In genomic region chr17:68672088-68672504, GRCm38 (mm10) we compare ENCODE assay signal across 17 mouse cellular contexts.
DNase-seq lines count a peak whose midpoint lies in the region; ATAC-seq lines count a peak whose summit lies in the region.
"Had no signal": no experiment of that assay in that cellular context is flagged by ENCODE, and none has a peak within 500 bp of the region (broad histone marks: within the 10 kb centered on the region; RNA-seq: fewer than 3 reads in every experiment).

No protein-coding gene starts in this region.

- 19% methylated on average over 7 of the region's 7 CpGs for WGBS in forebrain, embryonic 12.5 days
- WGBS in forebrain, embryonic 13.5 days, result 18% methylated on average over 7 of the region's 7 CpGs
- 42% methylated on average over 7 of the region's 7 CpGs for WGBS in neural tube, embryonic 12.5 days
- 30% methylated on average over 7 of the region's 7 CpGs for WGBS in neural tube, embryonic 15.5 days
- 37% methylated on average over 7 of the region's 7 CpGs for WGBS in midbrain, embryonic 13.5 days

- H3K9ac ChIP-seq in forebrain, embryonic 12.5 days, result no peak overlapping the region
- no peak overlapping the region for H3K9ac ChIP-seq in forebrain, embryonic 13.5 days
- H3K9ac ChIP-seq in neural tube, embryonic 12.5 days, result no peak overlapping the region
- H3K9ac ChIP-seq in neural tube, embryonic 15.5 days (replicated peaks), result no peak overlapping the region
- no peak overlapping the region for H3K9ac ChIP-seq in midbrain, embryonic 13.5 days (replicated peaks)
- H3K9ac ChIP-seq: limb, embryonic 12.5 days had no signal

- H3K9me3 ChIP-seq in forebrain, embryonic 12.5 days, result no peaks in the 10 kb centered on the region
- H3K9me3 ChIP-seq in forebrain, embryonic 13.5 days (replicated peaks), result no peaks in the 10 kb centered on the region
- H3K9me3 ChIP-seq in neural tube, embryonic 12.5 days, result no peaks in the 10 kb centered on the region
- H3K9me3 ChIP-seq in neural tube, embryonic 15.5 days (replicated peaks), result no peaks in the 10 kb centered on the region
- no peaks in the 10 kb centered on the region for H3K9me3 ChIP-seq in midbrain, embryonic 13.5 days
- H3K9me3 ChIP-seq: limb, embryonic 12.5 days had no signal

- no peak overlapping the region for H3K4me3 ChIP-seq in forebrain, embryonic 12.5 days (replicated peaks)
- H3K4me3 ChIP-seq in forebrain, embryonic 13.5 days, result no peak overlapping the region
- no peak overlapping the region for H3K4me3 ChIP-seq in neural tube, embryonic 12.5 days
- H3K4me3 ChIP-seq in neural tube, embryonic 15.5 days (replicated peaks), result no peak overlapping the region
- H3K4me3 ChIP-seq in midbrain, embryonic 13.5 days (replicated peaks), result no peak overlapping the region
- H3K4me3 ChIP-seq: gastrocnemius, adult 2 months; heart, adult 2 months; limb, embryonic 12.5 days; myocyte had no signal

- H3K36me3 ChIP-seq in forebrain, embryonic 12.5 days (replicated peaks), result no peaks in the 10 kb centered on the region
- H3K36me3 ChIP-seq in forebrain, embryonic 13.5 days (ENCODE audit: poor library complexity, severe bottlenecking), result no peaks in the 10 kb centered on the region
- no peaks in the 10 kb centered on the region for H3K36me3 ChIP-seq in neural tube, embryonic 12.5 days
- H3K36me3 ChIP-seq in neural tube, embryonic 15.5 days, result no peaks in the 10 kb centered on the region
- no peaks in the 10 kb centered on the region for H3K36me3 ChIP-seq in midbrain, embryonic 13.5 days
- H3K36me3 ChIP-seq: limb, embryonic 12.5 days had no signal

- H3K4me1 ChIP-seq in forebrain, embryonic 12.5 days, result no peaks in the 10 kb centered on the region
- H3K4me1 ChIP-seq in forebrain, embryonic 13.5 days, result 0 out of 2 replicates have a peak, but pooled peaks cover 3% of the 10 kb centered on the region
- H3K4me1 ChIP-seq in neural tube, embryonic 12.5 days, result no peaks in the 10 kb centered on the region
- H3K4me1 ChIP-seq in neural tube, embryonic 15.5 days, result 0 out of 2 replicates have a peak, but pooled peaks cover 2% of the 10 kb centered on the region
- 0 out of 2 replicates have a peak, but pooled peaks cover 2% of the 10 kb centered on the region for H3K4me1 ChIP-seq in midbrain, embryonic 13.5 days (replicated peaks)
- H3K4me1 ChIP-seq: limb, embryonic 12.5 days had no signal

- H3K4me2 ChIP-seq in forebrain, embryonic 12.5 days, result no peak overlapping the region
- H3K4me2 ChIP-seq in forebrain, embryonic 13.5 days, result no peak overlapping the region
- H3K4me2 ChIP-seq in neural tube, embryonic 12.5 days (replicated peaks), result no peak overlapping the region
- H3K4me2 ChIP-seq in neural tube, embryonic 15.5 days, result no peak overlapping the region
- no peak overlapping the region for H3K4me2 ChIP-seq in midbrain, embryonic 13.5 days (replicated peaks)
- H3K4me2 ChIP-seq: limb, embryonic 12.5 days had no signal

- ATAC-seq in forebrain, embryonic 12.5 days (ENCODE audit: low FRiP score), result 0 out of 2 replicates have a peak, but pooled peaks have one; percentile 30
- ATAC-seq in forebrain, embryonic 13.5 days, result no peak; the same call in 1 of the 2 replicates
- peak; percentile 76 for ATAC-seq in neural tube, embryonic 12.5 days (ENCODE audit: low FRiP score, low read depth)
- ATAC-seq in neural tube, embryonic 15.5 days (ENCODE audit: low FRiP score), result no peak
- ATAC-seq in midbrain, embryonic 13.5 days, result peak; percentile 55; the same call in 1 of the 2 replicates

- H3K27ac ChIP-seq in forebrain, embryonic 12.5 days, result no peak overlapping the region
- H3K27ac ChIP-seq in forebrain, embryonic 13.5 days, result no peak overlapping the region
- no peak overlapping the region for H3K27ac ChIP-seq in neural tube, embryonic 12.5 days
- no peak overlapping the region for H3K27ac ChIP-seq in neural tube, embryonic 15.5 days (replicated peaks)
- H3K27ac ChIP-seq in midbrain, embryonic 13.5 days, result no peak overlapping the region
- H3K27ac ChIP-seq: gastrocnemius, adult 2 months; heart, adult 2 months; limb, embryonic 12.5 days; stomach, postnatal 0 days had no signal

- H3K27me3 ChIP-seq in forebrain, embryonic 12.5 days, result no peaks in the 10 kb centered on the region
- no peaks in the 10 kb centered on the region for H3K27me3 ChIP-seq in forebrain, embryonic 13.5 days
- no peaks in the 10 kb centered on the region for H3K27me3 ChIP-seq in neural tube, embryonic 12.5 days (replicated peaks)
- H3K27me3 ChIP-seq in neural tube, embryonic 15.5 days (replicated peaks), result no peaks in the 10 kb centered on the region
- no peaks in the 10 kb centered on the region for H3K27me3 ChIP-seq in midbrain, embryonic 13.5 days
- H3K27me3 ChIP-seq: limb, embryonic 12.5 days had no signal

- DNase-seq in adrenal gland, adult 2 months, result no peak
- no peak for DNase-seq in cerebellum, postnatal 25 days
- DNase-seq: adrenal gland, postnatal 10 days; B cell, adult 2 months; cerebellum, postnatal 14 days; gastrocnemius, adult 2 months; heart, adult 2 months; lung, adult 18-20 months; lung, postnatal 4 days had no signal

Comparison
In these comparisons a context has a peak if more than half of its experiments do, and no peak if none do; other contexts are left out.
1. ATAC-seq: peak in forebrain, embryonic 12.5 days (single experiment), neural tube, embryonic 12.5 days (single experiment) and midbrain, embryonic 13.5 days (single experiment); none in forebrain, embryonic 13.5 days (single experiment) and neural tube, embryonic 15.5 days (single experiment).